Mouse (Mus musculus) cerebellum, adult 2 months (tissue): ENCODE measurements at regions not wholly inside any gene's neighbourhood (a gene's known extent, or its start where the extent isn't known, plus 50 kb on each side); places are given as distances from the start of the nearest gene placed in this dataset.

Experiments
- DNase-seq, 2 experiments: peaks; one replicate each; pipeline ENCODE4 v3.0.0; 2021
- H3K27ac ChIP-seq: fragments of 200-500 bp; 2 replicates; pipeline ENCODE4 v1.5.1; 2012; ENCODE audit warnings: low read length, control low read depth, inconsistent platforms; ENCODE audit not compliant: insufficient read depth
- H3K27me3 ChIP-seq: fragments of 200-500 bp; 2 replicates; pipeline ENCODE4 v1.6.1; 2012; ENCODE audit warnings: inconsistent platforms, mild to moderate bottlenecking, low read length, moderate library complexity; ENCODE audit not compliant: control insufficient read depth, insufficient read depth
- H3K4me1 ChIP-seq: fragments of 200-500 bp; 2 replicates; pipeline ENCODE4 v1.6.1; 2011; ENCODE audit warnings: low read length; ENCODE audit not compliant: control insufficient read depth, insufficient read depth
- H3K4me3 ChIP-seq: fragments of 200-500 bp; replicated peaks from 2 replicates; pipeline ENCODE3; 2011; ENCODE audit warnings: mild to moderate bottlenecking, low read depth, low read length, control low read depth; ENCODE audit not compliant: insufficient read depth
- CTCF ChIP-seq: fragments of 200-500 bp; IDR thresholded peaks from 2 replicates; pipeline ENCODE4 v1.5.1; 2011; ENCODE audit warnings: low read depth, mild to moderate bottlenecking, control low read depth, low read length, moderate library complexity, borderline replicate concordance; ENCODE audit not compliant: insufficient read depth
- POLR2A ChIP-seq: fragments of 200-500 bp; IDR thresholded peaks from 2 replicates; pipeline ENCODE4 v1.6.1; 2011; ENCODE audit warnings: low read length, control low read depth, borderline replicate concordance; ENCODE audit not compliant: insufficient read depth
- WGBS: fragments of 180-500 bp; shearing (Covaris S2); methylation state at CpG from one replicate; pipeline ENCODE4 v1.1.7; 2018; 5-methylcytosine and 5-hydroxymethylcytosine counted together

DNA sequence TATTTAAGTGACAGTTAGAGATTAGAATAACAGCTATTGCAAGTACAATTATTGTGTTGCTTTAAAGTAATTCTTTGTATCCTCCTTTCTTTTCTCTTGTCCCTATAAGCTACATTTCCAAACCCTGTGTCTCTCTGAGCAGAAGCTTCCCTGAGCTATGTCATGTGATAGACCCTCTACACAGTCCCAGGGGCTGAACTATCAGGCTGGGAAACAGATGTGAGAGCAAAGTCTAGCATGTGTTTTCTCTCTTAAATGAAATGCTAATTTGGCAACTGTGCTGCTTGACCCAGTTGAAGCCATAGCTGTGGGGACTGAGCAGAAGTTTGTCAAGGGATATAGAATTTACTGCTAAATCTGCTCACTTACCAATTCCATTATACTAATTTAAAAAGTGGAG, 1389.9 kb downstream of the Defb40 start:
- DNase-seq: no peak
- Histone ChIP-seq H3K27me3 (no peaks in the 10 kb centered on the region; the same call in 1 of the 2 replicates), H3K4me3 (no peak overlapping the region), H3K4me1 (no peaks in the 10 kb centered on the region), H3K27ac (no peak overlapping the region)
- TF ChIP-seq POLR2A: no peak
- TF ChIP-seq CTCF: no peak

DNA sequence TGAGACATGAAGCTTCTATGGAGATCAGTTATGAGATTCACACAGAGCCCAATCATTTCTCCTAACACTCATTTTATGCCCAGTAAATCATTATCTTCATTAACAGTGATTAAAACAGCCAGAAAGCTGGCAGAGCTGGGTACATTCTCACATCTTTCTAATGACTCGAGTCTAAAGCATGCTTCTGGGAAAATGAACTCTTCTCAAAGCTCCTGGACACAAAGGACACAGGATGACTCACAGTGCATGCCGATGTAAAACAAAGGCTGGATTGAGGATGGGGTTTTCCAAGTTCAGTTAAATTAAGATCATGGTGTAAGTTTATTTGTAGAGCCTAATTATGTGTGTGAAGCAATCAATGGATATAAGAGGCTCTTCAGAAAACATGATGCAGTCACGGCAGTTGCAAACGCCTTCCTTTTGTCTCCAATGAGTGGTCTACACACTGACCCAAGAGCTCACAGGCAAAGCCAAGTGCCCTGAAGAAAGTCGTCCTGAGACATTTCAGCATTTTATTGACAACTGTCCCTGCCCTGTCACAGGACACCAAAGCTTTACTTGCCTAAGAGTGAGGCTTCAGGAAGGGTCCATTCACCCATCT, 1390.7 kb downstream of the Defb40 start:
- DNase-seq: no peak
- TF ChIP-seq CTCF: no peak
- TF ChIP-seq POLR2A: no peak
- Histone ChIP-seq H3K4me3 (no peak overlapping the region), H3K4me1 (no peaks in the 10 kb centered on the region), H3K27ac (no peak overlapping the region), H3K27me3 (no peaks in the 10 kb centered on the region; the same call in 1 of the 2 replicates)
- 60% methylated on average over 5 of the region's 5 CpGs for WGBS
